Mouse (Mus musculus) brain, embryonic 14.5 days (tissue): ENCODE measurements at regions not wholly inside any gene's neighbourhood (a gene's known extent, or its start where the extent isn't known, plus 50 kb on each side); places are given as distances from the start of the nearest gene placed in this dataset.

Source experiments
- CTCF ChIP-seq: fragments of 200-500 bp; IDR thresholded peaks from 2 replicates; pipeline ENCODE4 v1.5.1; 2012; ENCODE audit warnings: inconsistent platforms, mild to moderate bottlenecking, moderate library complexity, borderline replicate concordance; ENCODE audit not compliant: insufficient read depth, insufficient read length; ENCODE audit errors: extremely low read depth
- POLR2A ChIP-seq: fragments of 200-500 bp; IDR thresholded peaks from 2 replicates; pipeline ENCODE4 v1.6.1; 2012; ENCODE audit warnings: mild to moderate bottlenecking, inconsistent platforms, borderline replicate concordance; ENCODE audit not compliant: poor library complexity, insufficient read depth, insufficient read length, severe bottlenecking; ENCODE audit errors: extremely low read depth

GRCm38 (mm10) chr4:142334084-142334483 lies 94.9 kb upstream of the Kazn start:
- no peak for TF ChIP-seq CTCF
- no peak for TF ChIP-seq POLR2A
